Mouse (Mus musculus) neural tube, embryonic 13.5 days (tissue): ENCODE measurements at regions not wholly inside any gene's neighbourhood (a gene's known extent, or its start where the extent isn't known, plus 50 kb on each side); places are given as distances from the start of the nearest gene placed in this dataset.

Experiments
- ATAC-seq: fragments of 200-750 bp; cut with Nextera tagmentation; 2 replicates; pipeline ENCODE4 v1.8.0; 2017; ENCODE audit warnings: low read depth, mild to moderate bottlenecking, moderate TSS enrichment, moderate library complexity
- H3K27ac ChIP-seq: fragments of 300-500 bp; sonication (generic); replicated peaks from 2 replicates; pipeline ENCODE4 v1.5.1; 2015; ENCODE audit warnings: moderate library complexity, mild to moderate bottlenecking, inconsistent platforms
- H3K27me3 ChIP-seq: fragments of 300-500 bp; sonication (generic); 2 replicates; pipeline ENCODE4 v1.6.1; 2015; ENCODE audit warnings: mild to moderate bottlenecking, inconsistent platforms
- H3K36me3 ChIP-seq: fragments of 300-500 bp; sonication (generic); 2 replicates; pipeline ENCODE4 v1.6.1; 2015; ENCODE audit warnings: mild to moderate bottlenecking, inconsistent platforms
- H3K4me1 ChIP-seq: fragments of 300-500 bp; sonication (generic); replicated peaks from 2 replicates; pipeline ENCODE4 v1.6.1; 2015; ENCODE audit warnings: inconsistent platforms
- H3K4me2 ChIP-seq: fragments of 300-500 bp; sonication (generic); 2 replicates; pipeline ENCODE4 v1.6.1; 2015; ENCODE audit warnings: inconsistent platforms, mild to moderate bottlenecking, moderate library complexity
- H3K4me3 ChIP-seq: fragments of 300-500 bp; sonication (generic); 2 replicates; pipeline ENCODE4 v1.5.1; 2015; ENCODE audit warnings: mild to moderate bottlenecking, inconsistent platforms
- H3K9ac ChIP-seq: fragments of 300-500 bp; sonication (generic); 2 replicates; pipeline ENCODE4 v1.6.1; 2015; ENCODE audit warnings: moderate library complexity, mild to moderate bottlenecking, inconsistent platforms
- H3K9me3 ChIP-seq: fragments of 300-500 bp; sonication (generic); 2 replicates; pipeline ENCODE4 v1.6.1; 2016; ENCODE audit warnings: inconsistent platforms
- WGBS: fragments of 180-500 bp; shearing (Covaris S2); methylation state at CpG from one replicate; pipeline ENCODE4 v1.1.7; 2015; 5-methylcytosine and 5-hydroxymethylcytosine counted together

- H3K9me3 ChIP-seq, result no peaks in the 10 kb centered on the region
- WGBS, result 61% methylated on average over 2 of the region's 2 CpGs
- H3K27ac ChIP-seq, result no peak overlapping the region
- no peaks in the 10 kb centered on the region for H3K4me1 ChIP-seq
- H3K9ac ChIP-seq, result no peak overlapping the region
- H3K4me2 ChIP-seq, result no peak overlapping the region
- H3K36me3 ChIP-seq, result no peaks in the 10 kb centered on the region
- no peak overlapping the region for H3K4me3 ChIP-seq
- no peaks in the 10 kb centered on the region for H3K27me3 ChIP-seq
- ATAC-seq, result no peak
Observed at GRCm38 (mm10) chr4:9781318-9781717, 1093.0 kb upstream of the 2610301B20Rik start.

- Histone ChIP-seq H3K9ac (no peak overlapping the region), H3K27me3 (no peaks in the 10 kb centered on the region), H3K36me3 (no peaks in the 10 kb centered on the region), H3K4me2 (no peak overlapping the region), H3K4me3 (no peak overlapping the region), H3K27ac (no peak overlapping the region), H3K4me1 (no peaks in the 10 kb centered on the region), H3K9me3 (no peaks in the 10 kb centered on the region)
- WGBS, result 78% methylated on average over 5 of the region's 5 CpGs
- ATAC-seq, result no peak
Observed at GRCm38 (mm10) chr4:9787795-9788365, 1086.4 kb upstream of the 2610301B20Rik start.

GRCm38 (mm10) chr4:9790478-9790877 lies 1083.8 kb upstream of the 2610301B20Rik start:
- Histone ChIP-seq H3K36me3 (no peaks in the 10 kb centered on the region), H3K4me3 (no peak overlapping the region), H3K4me1 (no peaks in the 10 kb centered on the region), H3K27me3 (no peaks in the 10 kb centered on the region), H3K9me3 (no peaks in the 10 kb centered on the region), H3K27ac (no peak overlapping the region), H3K9ac (no peak overlapping the region), H3K4me2 (no peak overlapping the region)
- no peak for ATAC-seq
- 90% methylated on average over 8 of the region's 8 CpGs for WGBS
